Mouse (Mus musculus) limb, embryonic 14.5 days (tissue): ENCODE data around the gene Dennd5b. TPM values are rescaled to one million over a fixed set of nuclear protein-coding genes. Genes with fewer than 3 reads are reported as not detected.

Experiments
- ATAC-seq: fragments of 200-750 bp; cut with Nextera tagmentation; 2 replicates; pipeline ENCODE4 v1.8.0; 2017; ENCODE audit warnings: low read depth, moderate number of reproducible peaks, moderate TSS enrichment; ENCODE audit not compliant: low FRiP score
- DNase-seq: peaks from one replicate; pipeline ENCODE4 v3.0.0-alpha.2; 2015; ENCODE audit warnings: low spot score
- H3K27ac ChIP-seq: fragments of 300-500 bp; sonication (generic); replicated peaks from 2 replicates; pipeline ENCODE4 v1.5.1; 2014; ENCODE audit warnings: low read depth, mild to moderate bottlenecking, low read length, moderate library complexity, mixed read lengths
- H3K27me3 ChIP-seq: fragments of 300-500 bp; sonication (generic); 2 replicates; pipeline ENCODE4 v1.6.1; 2014; ENCODE audit warnings: low read length, mixed read lengths; ENCODE audit not compliant: control insufficient read depth, insufficient read depth
- H3K36me3 ChIP-seq: fragments of 300-500 bp; sonication (generic); 2 replicates; pipeline ENCODE4 v1.6.1; 2014; ENCODE audit warnings: mild to moderate bottlenecking, low read length, moderate library complexity, mixed read lengths; ENCODE audit not compliant: control insufficient read depth, insufficient read depth
- H3K4me1 ChIP-seq: fragments of 300-500 bp; sonication (generic); 2 replicates; pipeline ENCODE4 v1.6.1; 2014; ENCODE audit warnings: antibody characterized with exemption, low read length, mixed read lengths; ENCODE audit not compliant: control insufficient read depth, insufficient read depth
- H3K4me2 ChIP-seq: fragments of 300-500 bp; sonication (generic); replicated peaks from 2 replicates; pipeline ENCODE4 v1.6.1; 2014; ENCODE audit warnings: low read depth, mild to moderate bottlenecking, low read length, moderate library complexity; ENCODE audit not compliant: severe bottlenecking
- H3K4me3 ChIP-seq: fragments of 300-500 bp; sonication (generic); replicated peaks from 2 replicates; pipeline ENCODE4 v1.5.1; 2014; ENCODE audit warnings: low read length
- H3K9ac ChIP-seq: fragments of 300-500 bp; sonication (generic); 2 replicates; pipeline ENCODE4 v1.6.1; 2014; ENCODE audit warnings: mild to moderate bottlenecking, low read depth, low read length, moderate library complexity; ENCODE audit not compliant: severe bottlenecking
- H3K9me3 ChIP-seq: fragments of 300-500 bp; sonication (generic); 2 replicates; pipeline ENCODE4 v1.6.1; 2016; ENCODE audit warnings: low read length; ENCODE audit not compliant: control insufficient read depth
- POLR2A ChIP-seq: fragments of 200-500 bp; IDR thresholded peaks from 2 replicates; pipeline ENCODE4 v1.8.0; 2012; ENCODE audit warnings: inconsistent platforms, mild to moderate bottlenecking, moderate library complexity, borderline replicate concordance; ENCODE audit not compliant: insufficient read depth, insufficient read length; ENCODE audit errors: extremely low read depth
- WGBS: fragments of 180-500 bp; shearing (Covaris S2); extraction: QIAGEN DNeasy Blood & Tissue Kit; methylation state at CpG from one replicate; pipeline ENCODE4 v1.1.7; 2014; 5-methylcytosine and 5-hydroxymethylcytosine counted together
- polyA plus RNA-seq, 2 experiments: library from polyadenylated mRNA; depleted of rRNA in 1 of 2; stranded (reverse) in 1 of 2; unstranded in 1 of 2; fragments of >200 nt; fragmentation: Nextera tagmentation in 1 of 2; extraction: Ambion mirVana in 1 of 2; gene quantifications; 2 replicates each; pipeline versions ENCODE4 v1.2.1 to v1.2.3; 2012 to 2014

Gene Dennd5b
- polyA plus RNA-seq, 2 experiments = 4.8 to 6.6 TPM

DNA sequence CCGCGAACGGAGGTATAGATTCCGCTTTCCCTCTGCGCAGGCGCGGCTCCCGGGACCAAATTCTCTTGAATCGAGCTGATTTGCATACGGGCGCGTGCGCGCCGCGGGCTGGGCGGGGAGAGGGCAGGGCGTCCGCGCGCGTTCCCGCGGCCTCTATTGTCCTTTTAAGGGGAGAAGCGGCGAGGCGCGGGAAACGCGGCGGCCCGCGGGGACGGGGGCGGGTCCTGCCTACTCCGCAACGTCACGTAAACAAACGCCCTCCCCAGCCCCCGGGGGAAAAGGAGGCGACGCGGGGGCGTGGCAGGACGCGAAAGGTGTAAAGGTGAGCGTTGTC lies 155.1 kb downstream of the Dennd5b start, which contains the start of gene Sinhcaf:
TSS of gene Sinhcaf (minus strand) at position 59 of the 334 bp plus-strand sequence.
- WGBS = under 1% methylated on average over 47 of the region's 47 CpGs
- Histone ChIP-seq H3K9me3 (no peaks in the 10 kb centered on the region), H3K27me3 (no peaks in the 10 kb centered on the region), H3K4me3 (peak within 1 kb of the TSS; percentile 81), H3K9ac (peak within 1 kb of the TSS; percentile 96), H3K36me3 (0 out of 2 replicates have a peak, but pooled peaks cover 4% of the 10 kb centered on the region), H3K4me1 (0 out of 2 replicates have a peak, but pooled peaks cover 3% of the 10 kb centered on the region), H3K27ac (peak within 1 kb of the TSS; percentile 86), H3K4me2 (peak within 1 kb of the TSS; percentile 74)
- 0 out of 2 replicates have a peak, but pooled peaks have one; percentile 42 for TF ChIP-seq POLR2A
- ATAC-seq (peak; percentile 78), DNase-seq (peak; percentile 98)

GRCm38 (mm10) chr6:148945509-148946408 lies 155.7 kb downstream of the Dennd5b start:
- peak; percentile 39 for DNase-seq
- Histone ChIP-seq H3K27ac (peak overlapping the region; percentile 86), H3K9me3 (no peaks in the 10 kb centered on the region), H3K27me3 (no peaks in the 10 kb centered on the region), H3K4me2 (peak overlapping the region; percentile 74), H3K9ac (peak overlapping the region; percentile 96), H3K4me3 (peak overlapping the region; percentile 81), H3K36me3 (0 out of 2 replicates have a peak, but pooled peaks cover 4% of the 10 kb centered on the region), H3K4me1 (0 out of 2 replicates have a peak, but pooled peaks cover 3% of the 10 kb centered on the region)
- 0 out of 2 replicates have a peak, but pooled peaks have one; percentile 4 for TF ChIP-seq POLR2A
- peak; percentile 13; the same call in 1 of the 2 replicates for ATAC-seq
- under 1% methylated on average over 72 of the region's 75 CpGs for WGBS

- peak; percentile 65 for ATAC-seq
- WGBS = under 1% methylated on average over 53 of the region's 92 CpGs
- H3K9me3 ChIP-seq = no peaks in the 10 kb centered on the region
- H3K4me1 ChIP-seq = 0 out of 2 replicates have a peak, but pooled peaks cover 3% of the 10 kb centered on the region
- no peaks in the 10 kb centered on the region for H3K27me3 ChIP-seq
- peak overlapping the region; percentile 74 for H3K4me2 ChIP-seq
- peak overlapping the region; percentile 96 for H3K9ac ChIP-seq
- H3K4me3 ChIP-seq = peak overlapping the region; percentile 81
- peak overlapping the region; percentile 86 for H3K27ac ChIP-seq
- 0 out of 2 replicates have a peak, but pooled peaks have one; percentile 36 for TF ChIP-seq POLR2A
- peaks cover 4% of the 10 kb centered on the region; the same call in 1 of the 2 replicates for H3K36me3 ChIP-seq
- DNase-seq = peak; percentile 60
Measured at GRCm38 (mm10) chr6:148944767-148945508, 156.5 kb downstream of the Dennd5b start.

DNA sequence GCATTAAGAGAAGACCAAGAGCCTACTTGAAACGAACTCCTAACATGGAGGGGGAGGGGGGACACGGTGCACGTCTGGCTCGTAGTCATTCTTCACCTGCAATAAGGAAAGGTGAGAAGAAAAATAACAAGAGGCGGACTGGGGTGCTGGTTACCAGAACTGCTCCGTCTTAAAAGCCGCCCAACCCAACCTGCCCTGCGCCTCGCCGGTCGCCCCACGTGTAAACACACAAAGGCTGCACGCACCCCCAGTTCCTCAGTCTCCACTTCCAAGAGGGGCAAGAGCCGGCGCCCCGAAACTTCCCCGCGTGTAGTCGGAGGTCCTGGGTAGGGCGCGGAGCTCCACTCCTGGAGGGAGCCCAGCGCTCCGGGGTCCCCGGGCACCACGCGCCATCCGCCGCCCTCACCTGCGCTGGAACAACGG lies 157.1 kb downstream of the Dennd5b start:
- H3K27ac ChIP-seq = peak overlapping the region; percentile 86
- no peak for DNase-seq
- no peaks in the 10 kb centered on the region for H3K27me3 ChIP-seq
- 0 out of 2 replicates have a peak, but pooled peaks cover 3% of the 10 kb centered on the region for H3K4me1 ChIP-seq
- H3K4me2 ChIP-seq = peak overlapping the region; percentile 74
- H3K9me3 ChIP-seq = no peaks in the 10 kb centered on the region
- H3K4me3 ChIP-seq = peak overlapping the region; percentile 81
- no peak for TF ChIP-seq POLR2A
- under 1% methylated on average over 13 of the region's 30 CpGs for WGBS
- peaks cover 4% of the 10 kb centered on the region; the same call in 1 of the 2 replicates for H3K36me3 ChIP-seq
- H3K9ac ChIP-seq = peak overlapping the region; percentile 96
- peak; percentile 13 for ATAC-seq

- no peaks in the 10 kb centered on the region for H3K27me3 ChIP-seq
- H3K9me3 ChIP-seq = no peaks in the 10 kb centered on the region
- peak overlapping the region; percentile 74 for H3K4me2 ChIP-seq
- peak overlapping the region; percentile 96; the same call in 1 of the 2 replicates for H3K9ac ChIP-seq
- peak overlapping the region; percentile 81 for H3K4me3 ChIP-seq
- no peak for TF ChIP-seq POLR2A
- ATAC-seq (no peak), DNase-seq (no peak)
- H3K36me3 ChIP-seq = peaks cover 4% of the 10 kb centered on the region; the same call in 1 of the 2 replicates
- WGBS = 18% methylated on average over 3 of the region's 3 CpGs
- no peak overlapping the region for H3K27ac ChIP-seq
- H3K4me1 ChIP-seq = 0 out of 2 replicates have a peak, but pooled peaks cover 3% of the 10 kb centered on the region
Measured at GRCm38 (mm10) chr6:148943695-148944094, 157.8 kb downstream of the Dennd5b start.
